Mouse (Mus musculus): ENCODE data around the gene Ttc23.

Ttc23 gene

GRCm38 (mm10) chr7:67646131-67646530 lies 1.1 kb upstream of the Ttc23 start:
- DNase-seq = no peak

- DNase-seq = no peak
Observed at GRCm38 (mm10) chr7:67648376-67648775, 1.2 kb downstream of the Ttc23 start.

- no peak for DNase-seq
Observed at GRCm38 (mm10) chr7:67652211-67652610, 5.0 kb downstream of the Ttc23 start.

- DNase-seq = no peak
Observed at GRCm38 (mm10) chr7:67654668-67655067, 7.5 kb downstream of the Ttc23 start.

- DNase-seq = no peak
Observed at GRCm38 (mm10) chr7:67655186-67655585, 8.0 kb downstream of the Ttc23 start.

- DNase-seq = no peak
Observed at GRCm38 (mm10) chr7:67658110-67658509, 10.9 kb downstream of the Ttc23 start.

GRCm38 (mm10) chr7:67662424-67662823 lies 15.2 kb downstream of the Ttc23 start:
- DNase-seq = no peak

GRCm38 (mm10) chr7:67663981-67664694 lies 16.9 kb downstream of the Ttc23 start:
- no peak for DNase-seq

GRCm38 (mm10) chr7:67670965-67671364 lies 23.8 kb downstream of the Ttc23 start:
- no peak for DNase-seq

- peak; percentile 54 to 66 for DNase-seq
Observed at GRCm38 (mm10) chr7:67672650-67673049, 25.4 kb downstream of the Ttc23 start.

- no peak for DNase-seq
Observed at GRCm38 (mm10) chr7:67673656-67674055, 26.4 kb downstream of the Ttc23 start.

- no peak for DNase-seq
Observed at GRCm38 (mm10) chr7:67678878-67679499, 31.8 kb downstream of the Ttc23 start.

- DNase-seq = no peak
Observed at GRCm38 (mm10) chr7:67681078-67681477, 33.9 kb downstream of the Ttc23 start.

GRCm38 (mm10) chr7:67683006-67683405 lies 35.8 kb downstream of the Ttc23 start:
- DNase-seq = no peak

- no peak for DNase-seq
Observed at GRCm38 (mm10) chr7:67686545-67686944, 39.3 kb downstream of the Ttc23 start.

GRCm38 (mm10) chr7:67688281-67688680 lies 41.1 kb downstream of the Ttc23 start:
- no peak for DNase-seq

- no peak for DNase-seq
Observed at GRCm38 (mm10) chr7:67689793-67690192, 42.6 kb downstream of the Ttc23 start.

- no peak for DNase-seq
Observed at GRCm38 (mm10) chr7:67691036-67691435, 43.8 kb downstream of the Ttc23 start.

GRCm38 (mm10) chr7:67692141-67692540 lies 44.9 kb downstream of the Ttc23 start:
- no peak for DNase-seq

- no peak for DNase-seq
Observed at GRCm38 (mm10) chr7:67692791-67693538, 45.8 kb downstream of the Ttc23 start.

GRCm38 (mm10) chr7:67695906-67696305 lies 48.7 kb downstream of the Ttc23 start:
- no peak for DNase-seq

GRCm38 (mm10) chr7:67697892-67698630 lies 50.9 kb downstream of the Ttc23 start:
- no peak for DNase-seq

GRCm38 (mm10) chr7:67699301-67699700 lies 52.1 kb downstream of the Ttc23 start:
- DNase-seq = no peak

All from thymus, adult 18-20 months (tissue).